15 mouse cellular contexts compared by ENCODE assay signal in genomic region chr15:52425976-52426375, GRCm38 (mm10).
"Had no signal": no experiment of that assay in that cellular context is flagged by ENCODE, and none has a peak within 500 bp of the region (broad histone marks: within the 10 kb centered on the region; RNA-seq: fewer than 3 reads in every experiment).

No protein-coding gene starts in this region.

- H3K9me3 ChIP-seq: kidney, embryonic 15.5 days; limb, embryonic 12.5 days; liver, embryonic 13.5 days; midbrain, embryonic 12.5 days; stomach, embryonic 15.5 days had no signal

- H3K9ac ChIP-seq: kidney, embryonic 15.5 days; limb, embryonic 12.5 days; liver, embryonic 13.5 days; liver, postnatal 0 days; midbrain, embryonic 12.5 days; stomach, embryonic 15.5 days had no signal

- H3K36me3 ChIP-seq: kidney, embryonic 15.5 days; limb, embryonic 12.5 days; liver, embryonic 13.5 days; midbrain, embryonic 12.5 days; stomach, embryonic 15.5 days had no signal

- H3K27ac ChIP-seq: kidney, embryonic 15.5 days; limb, embryonic 12.5 days; liver, embryonic 13.5 days; midbrain, embryonic 12.5 days; stomach, embryonic 15.5 days had no signal

- H3K4me2 ChIP-seq: kidney, embryonic 15.5 days; limb, embryonic 12.5 days; liver, embryonic 13.5 days; midbrain, embryonic 12.5 days; stomach, embryonic 15.5 days had no signal

- H3K4me3 ChIP-seq: kidney, embryonic 15.5 days; limb, embryonic 12.5 days; liver, embryonic 13.5 days; midbrain, embryonic 12.5 days; stomach, embryonic 15.5 days had no signal

- DNase-seq: kidney, adult 2 months; kidney, postnatal 25 days; layer of hippocampus, adult 9-11 months; liver; liver, embryonic 13.5 days; liver, postnatal 0 days; right cerebral cortex, postnatal 14 days; thymus, adult 2 months; thymus, postnatal 36 days had no signal

- H3K27me3 ChIP-seq: kidney, embryonic 15.5 days; limb, embryonic 12.5 days; liver, embryonic 13.5 days; midbrain, embryonic 12.5 days; stomach, embryonic 15.5 days had no signal

- H3K4me1 ChIP-seq: kidney, embryonic 15.5 days; limb, embryonic 12.5 days; liver, embryonic 13.5 days; midbrain, embryonic 12.5 days; stomach, embryonic 15.5 days had no signal

- ATAC-seq: intestine, embryonic 16.5 days; liver, postnatal 0 days; midbrain, embryonic 16.5 days had no signal
